Mouse (Mus musculus): Measurements from ENCODE around the gene Lin7a. TPM values are rescaled to one million over a fixed set of nuclear protein-coding genes. Genes with fewer than 3 reads are reported as not detected.

The Lin7a gene
- total and polyA plus RNA-seq, 3 experiments: not detected

- no peak overlapping the region for H3K9ac ChIP-seq (ENCODE audit: insufficient read depth, low read depth)
- H3K27ac ChIP-seq (ENCODE audit: insufficient read depth, low read depth): no peak overlapping the region
- no peak for DNase-seq (ENCODE audit: extremely low read depth)
- no peaks in the 10 kb centered on the region for H3K79me2 ChIP-seq (replicated peaks; ENCODE audit: control insufficient read depth, extremely low read depth, insufficient read depth, poor library complexity, severe bottlenecking)
- H3K27me3 ChIP-seq (replicated peaks): no peaks in the 10 kb centered on the region
- no peak overlapping the region for H3K4me3 ChIP-seq (replicated peaks in 1 of 3; ENCODE audit: low read depth in 2 of 3, low read length in 2 of 3, poor library complexity in 1 of 3)
- H3K36me3 ChIP-seq (replicated peaks in 1 of 2; ENCODE audit: control insufficient read depth in 1 of 2, insufficient read depth in 1 of 2, low read length in 1 of 2): no peaks in the 10 kb centered on the region
- no peak overlapping the region for H3K4me2 ChIP-seq (ENCODE audit: insufficient read depth, low read depth, poor library complexity, severe bottlenecking)
- dilution Hi-C loops (cut with MboI; ENCODE audit: extremely low pct_ligation_motif_present, extremely low pct_unique_long_range_greater_than_20kb, low sequenced_read_pairs) (no loop called here), in situ Hi-C loops (cut with MboI; ENCODE audit: low pct_ligation_motif_present, low pct_unique_long_range_greater_than_20kb, low sequenced_read_pairs) (no loop called here)
- H3K4me1 ChIP-seq (ENCODE audit: control insufficient read depth in 1 of 2, insufficient read depth in 2 of 2): no peaks in the 10 kb centered on the region
- TF ChIP-seq MYC (IDR thresholded peaks at IDR 0.05; ENCODE audit: low read depth, low read length) (no peak), CTCF (conservative IDR thresholded peaks at IDR 0.05 in 1 of 2, IDR thresholded peaks at IDR 0.05 in 1 of 2; ENCODE audit: low read depth in 2 of 2, low read length in 2 of 2) (no peak), RAD21 (IDR thresholded peaks at IDR 0.05; ENCODE audit: low read depth, low read length) (no peak), JUN (IDR thresholded peaks at IDR 0.05; ENCODE audit: insufficient read depth, low read depth, low read length) (no peak), TCF12 (IDR thresholded peaks at IDR 0.05; ENCODE audit: low read depth, low read length) (no peak), NRF1 (IDR thresholded peaks at IDR 0.05; ENCODE audit: low read depth, low read length) (no peak), MAX (IDR thresholded peaks at IDR 0.05; ENCODE audit: low read length) (no peak), USF1 (IDR thresholded peaks at IDR 0.05; ENCODE audit: low read depth, low read length) (no peak), KAT2A (IDR thresholded peaks at IDR 0.05; ENCODE audit: insufficient replicate concordance, low read length) (no peak), BHLHE40 (IDR thresholded peaks at IDR 0.05; ENCODE audit: low read depth, low read length) (no peak), CHD1 (IDR thresholded peaks at IDR 0.05; ENCODE audit: low read depth, low read length) (no peak), NELFE (IDR thresholded peaks at IDR 0.05; ENCODE audit: low read depth, low read length) (no peak), MAZ (IDR thresholded peaks at IDR 0.05; ENCODE audit: low read depth, low read length) (no peak), POLR2AphosphoS2 (IDR thresholded peaks at IDR 0.05; ENCODE audit: low read depth, low read length) (no peak)
- peaks cover 28% of the 10 kb centered on the region for H3K9me3 ChIP-seq (replicated peaks; ENCODE audit: low read length)
These were observed 22.4 kb upstream of the Lin7a start for GRCm38 (mm10) chr10:107249056-107249455.

GRCm38 (mm10) chr10:107249606-107250186 is 21.8 kb upstream of the Lin7a start:
- no peaks in the 10 kb centered on the region for H3K79me2 ChIP-seq (replicated peaks; ENCODE audit: control insufficient read depth, extremely low read depth, insufficient read depth, poor library complexity, severe bottlenecking)
- DNase-seq (ENCODE audit: extremely low read depth): no peak
- peaks cover 25% of the 10 kb centered on the region for H3K9me3 ChIP-seq (replicated peaks; ENCODE audit: low read length)
- H3K27ac ChIP-seq (ENCODE audit: insufficient read depth, low read depth): no peak overlapping the region
- in situ Hi-C loops (cut with MboI; ENCODE audit: low pct_ligation_motif_present, low pct_unique_long_range_greater_than_20kb, low sequenced_read_pairs): no loop called here
- no peak overlapping the region for H3K4me3 ChIP-seq (replicated peaks in 1 of 3; ENCODE audit: low read depth in 2 of 3, low read length in 2 of 3, poor library complexity in 1 of 3)
- no peaks in the 10 kb centered on the region for H3K4me1 ChIP-seq (ENCODE audit: control insufficient read depth in 1 of 2, insufficient read depth in 2 of 2)
- dilution Hi-C loops (cut with MboI; ENCODE audit: extremely low pct_ligation_motif_present, extremely low pct_unique_long_range_greater_than_20kb, low sequenced_read_pairs): no loop called here
- H3K36me3 ChIP-seq (replicated peaks in 1 of 2; ENCODE audit: control insufficient read depth in 1 of 2, insufficient read depth in 1 of 2, low read length in 1 of 2): no peaks in the 10 kb centered on the region
- no peaks in the 10 kb centered on the region for H3K27me3 ChIP-seq (replicated peaks)
- H3K4me2 ChIP-seq (ENCODE audit: insufficient read depth, low read depth, poor library complexity, severe bottlenecking): no peak overlapping the region
- TF ChIP-seq IRF4 (IDR thresholded peaks at IDR 0.05; ENCODE audit: low read depth, low read length) (no peak), UBTF (IDR thresholded peaks at IDR 0.05; ENCODE audit: low read depth, low read length) (no peak), POLR2A (IDR thresholded peaks at IDR 0.05; ENCODE audit: low read depth, low read length) (no peak), BHLHE40 (IDR thresholded peaks at IDR 0.05; ENCODE audit: low read depth, low read length) (no peak), ZNF384 (IDR thresholded peaks at IDR 0.05; ENCODE audit: low read depth, low read length) (no peak), MAX (IDR thresholded peaks at IDR 0.05; ENCODE audit: low read length) (no peak), MEF2A (IDR thresholded peaks at IDR 0.05; ENCODE audit: borderline replicate concordance, low read depth, low read length) (no peak), CHD2 (IDR thresholded peaks at IDR 0.05; ENCODE audit: low read length) (no peak), JUN (IDR thresholded peaks at IDR 0.05; ENCODE audit: insufficient read depth, low read depth, low read length) (no peak), POLR2AphosphoS2 (IDR thresholded peaks at IDR 0.05; ENCODE audit: low read depth, low read length) (no peak), EP300 (IDR thresholded peaks at IDR 0.05; ENCODE audit: low read length) (no peak), MXI1 (IDR thresholded peaks at IDR 0.05; ENCODE audit: low read depth, low read length) (no peak), ETS1 (conservative IDR thresholded peaks at IDR 0.05; ENCODE audit: low read depth, low read length) (no peak), RCOR1 (conservative IDR thresholded peaks at IDR 0.05; ENCODE audit: low read depth, low read length) (no peak), JUND (conservative IDR thresholded peaks at IDR 0.05; ENCODE audit: low read depth, low read length) (no peak), ELF1 (IDR thresholded peaks at IDR 0.05; ENCODE audit: low read depth, low read length) (no peak), PAX5 (IDR thresholded peaks at IDR 0.05; ENCODE audit: low read length) (no peak)
- H3K9ac ChIP-seq (ENCODE audit: insufficient read depth, low read depth): no peak overlapping the region
